Mouse (Mus musculus): Measurements from ENCODE around the gene Mrpl19. TPM values are rescaled to one million over a fixed set of nuclear protein-coding genes. Genes with fewer than 3 reads are reported as not detected.

Mrpl19 gene
- 29.3 and 30.2 TPM in 2 replicates for total RNA-seq (2014; fragmentation: Nextera tagmentation)
- total RNA-seq (2017), result 20.3 and 26.4 TPM in 2 replicates
- polyA plus RNA-seq (2012), result 4.5 and 6.4 TPM in 2 replicates

GRCm38 (mm10) chr6:81965296-81966067 is at the start of gene Mrpl19:
TSS of gene Mrpl19 (minus strand) at chr6:81965958.
- H3K9me3 ChIP-seq (replicated peaks), result 0 out of 2 replicates have a peak, but pooled peaks cover 2% of the 10 kb centered on the region
- H3K36me3 ChIP-seq (replicated peaks), result peaks cover 35% of the 10 kb centered on the region
- H3K4me3 ChIP-seq (ENCODE audit: low read depth, low read length), result peak within 1 kb of the TSS; percentile 83
- ATAC-seq (ENCODE audit: extremely low read depth, insufficient number of reproducible peaks, low FRiP score, poor library complexity, severe bottlenecking), result peak; percentile 98
- peaks cover 10% of the 10 kb centered on the region for H3K4me1 ChIP-seq (ENCODE audit: insufficient read depth, low read depth, low read length)
- no peaks in the 10 kb centered on the region; the same call in 1 of the 2 replicates for H3K27me3 ChIP-seq (ENCODE audit: insufficient read depth, low read length)
- DNase-seq (ENCODE audit: low spot score), result peak; percentile 72
- no peak for TF ChIP-seq GATA1 (IDR thresholded peaks at IDR 0.05; ENCODE audit: borderline replicate concordance, low read length)
- no peak for TF ChIP-seq CTCF (IDR thresholded peaks at IDR 0.05; ENCODE audit: low read depth, low read length)
- no peak for TF ChIP-seq GATA2 (IDR thresholded peaks at IDR 0.05; ENCODE audit: borderline replicate concordance, low read depth, low read length)
- TF ChIP-seq POLR2AphosphoS5 (IDR thresholded peaks at IDR 0.05; ENCODE audit: insufficient replicate concordance, low read depth, low read length), result no peak
- TF ChIP-seq TAL1 (conservative IDR thresholded peaks at IDR 0.05; ENCODE audit: low read depth, low read length), result no peak

GRCm38 (mm10) chr6:82012392-82012791 is 46.6 kb upstream of the Mrpl19 start:
- H3K36me3 ChIP-seq (replicated peaks), result no peaks in the 10 kb centered on the region
- H3K4me3 ChIP-seq (ENCODE audit: low read depth, low read length), result no peak overlapping the region
- DNase-seq (ENCODE audit: low spot score) (no peak), ATAC-seq (ENCODE audit: extremely low read depth, insufficient number of reproducible peaks, low FRiP score, poor library complexity, severe bottlenecking) (no peak)
- TF ChIP-seq TAL1 (conservative IDR thresholded peaks at IDR 0.05; ENCODE audit: low read depth, low read length), result no peak
- TF ChIP-seq CTCF (IDR thresholded peaks at IDR 0.05; ENCODE audit: low read depth, low read length), result no peak
- H3K4me1 ChIP-seq (ENCODE audit: insufficient read depth, low read depth, low read length), result no peaks in the 10 kb centered on the region
- H3K27me3 ChIP-seq (ENCODE audit: insufficient read depth, low read length), result no peaks in the 10 kb centered on the region
- H3K9me3 ChIP-seq (replicated peaks), result no peaks in the 10 kb centered on the region

GRCm38 (mm10) chr6:81990049-81990810 is 24.5 kb upstream of the Mrpl19 start:
- H3K4me1 ChIP-seq (ENCODE audit: insufficient read depth, low read depth, low read length), result no peaks in the 10 kb centered on the region
- TF ChIP-seq GATA2 (IDR thresholded peaks at IDR 0.05; ENCODE audit: borderline replicate concordance, low read depth, low read length), result no peak
- TF ChIP-seq POLR2AphosphoS5 (IDR thresholded peaks at IDR 0.05; ENCODE audit: insufficient replicate concordance, low read depth, low read length), result no peak
- no peak for TF ChIP-seq GATA1 (IDR thresholded peaks at IDR 0.05; ENCODE audit: borderline replicate concordance, low read length)
- TF ChIP-seq TAL1 (conservative IDR thresholded peaks at IDR 0.05; ENCODE audit: low read depth, low read length), result no peak
- TF ChIP-seq CTCF (IDR thresholded peaks at IDR 0.05; ENCODE audit: low read depth, low read length), result no peak
- H3K9me3 ChIP-seq (replicated peaks), result peaks cover 15% of the 10 kb centered on the region
- H3K27me3 ChIP-seq (ENCODE audit: insufficient read depth, low read length), result no peaks in the 10 kb centered on the region
- ATAC-seq (ENCODE audit: extremely low read depth, insufficient number of reproducible peaks, low FRiP score, poor library complexity, severe bottlenecking), result no peak
- no peak for DNase-seq (ENCODE audit: low spot score)
- no peaks in the 10 kb centered on the region for H3K36me3 ChIP-seq (replicated peaks)
- no peak overlapping the region for H3K4me3 ChIP-seq (ENCODE audit: low read depth, low read length)

GRCm38 (mm10) chr6:81988341-81988740 is 22.6 kb upstream of the Mrpl19 start:
- TF ChIP-seq GATA2 (IDR thresholded peaks at IDR 0.05; ENCODE audit: borderline replicate concordance, low read depth, low read length), result no peak
- Histone ChIP-seq H3K9me3 (replicated peaks) (peaks cover 15% of the 10 kb centered on the region), H3K36me3 (replicated peaks) (no peaks in the 10 kb centered on the region), H3K4me3 (ENCODE audit: low read depth, low read length) (no peak overlapping the region), H3K27me3 (ENCODE audit: insufficient read depth, low read length) (no peaks in the 10 kb centered on the region), H3K4me1 (ENCODE audit: insufficient read depth, low read depth, low read length) (no peaks in the 10 kb centered on the region)
- DNase-seq (ENCODE audit: low spot score), result no peak
- no peak for ATAC-seq (ENCODE audit: extremely low read depth, insufficient number of reproducible peaks, low FRiP score, poor library complexity, severe bottlenecking)

- H3K36me3 ChIP-seq (replicated peaks), result no peaks in the 10 kb centered on the region
- no peak for ATAC-seq (ENCODE audit: extremely low read depth, insufficient number of reproducible peaks, low FRiP score, poor library complexity, severe bottlenecking)
- DNase-seq (ENCODE audit: low spot score), result no peak
- no peak overlapping the region for H3K4me3 ChIP-seq (ENCODE audit: low read depth, low read length)
- no peaks in the 10 kb centered on the region for H3K4me1 ChIP-seq (ENCODE audit: insufficient read depth, low read depth, low read length)
- H3K27me3 ChIP-seq (ENCODE audit: insufficient read depth, low read length), result no peaks in the 10 kb centered on the region
- TF ChIP-seq GATA2 (IDR thresholded peaks at IDR 0.05; ENCODE audit: borderline replicate concordance, low read depth, low read length) (no peak), POLR2AphosphoS5 (IDR thresholded peaks at IDR 0.05; ENCODE audit: insufficient replicate concordance, low read depth, low read length) (no peak), TAL1 (conservative IDR thresholded peaks at IDR 0.05; ENCODE audit: low read depth, low read length) (no peak), GATA1 (IDR thresholded peaks at IDR 0.05; ENCODE audit: borderline replicate concordance, low read length) (no peak), CTCF (IDR thresholded peaks at IDR 0.05; ENCODE audit: low read depth, low read length) (no peak)
- H3K9me3 ChIP-seq (replicated peaks), result peaks cover 15% of the 10 kb centered on the region
Measured at GRCm38 (mm10) chr6:81987580-81987979, 21.8 kb upstream of the Mrpl19 start.

- no peak for DNase-seq (ENCODE audit: low spot score)
- H3K9me3 ChIP-seq (replicated peaks), result peaks cover 15% of the 10 kb centered on the region
Measured at GRCm38 (mm10) chr6:81987010-81987409, 21.3 kb upstream of the Mrpl19 start.

More at GRCm38 (mm10) chr6:81987010-81987409, 21.3 kb upstream of the Mrpl19 start:
- Histone ChIP-seq H3K36me3 (replicated peaks) (no peaks in the 10 kb centered on the region), H3K4me1 (ENCODE audit: insufficient read depth, low read depth, low read length) (no peaks in the 10 kb centered on the region), H3K27me3 (ENCODE audit: insufficient read depth, low read length) (no peaks in the 10 kb centered on the region), H3K4me3 (ENCODE audit: low read depth, low read length) (no peak overlapping the region)
- no peak for ATAC-seq (ENCODE audit: extremely low read depth, insufficient number of reproducible peaks, low FRiP score, poor library complexity, severe bottlenecking)
- TF ChIP-seq POLR2AphosphoS5 (IDR thresholded peaks at IDR 0.05; ENCODE audit: insufficient replicate concordance, low read depth, low read length), result no peak
- TF ChIP-seq GATA2 (IDR thresholded peaks at IDR 0.05; ENCODE audit: borderline replicate concordance, low read depth, low read length), result no peak
- no peak for TF ChIP-seq CTCF (IDR thresholded peaks at IDR 0.05; ENCODE audit: low read depth, low read length)
- TF ChIP-seq TAL1 (conservative IDR thresholded peaks at IDR 0.05; ENCODE audit: low read depth, low read length), result no peak
- TF ChIP-seq GATA1 (IDR thresholded peaks at IDR 0.05; ENCODE audit: borderline replicate concordance, low read length), result no peak
